ENCODE assay signal across 12 mouse cellular contexts in genomic region chr4:55775858-55776257, GRCm38 (mm10).
DNase-seq lines count a peak whose midpoint lies in the region.
"Had no signal": no experiment of that assay in that cellular context is flagged by ENCODE, and none has a peak within 500 bp of the region (broad histone marks: within the 10 kb centered on the region; RNA-seq: fewer than 3 reads in every experiment).

No protein-coding gene starts in this region.

- DNase-seq in adrenal gland, postnatal 10 days = peak; percentile 6
- no peak for DNase-seq in adrenal gland, adult 8-10 months
- peak; percentile 76 for DNase-seq in heart, adult 11 months
- DNase-seq in heart, adult 18-20 months = no peak
- DNase-seq in 3T3-L1 (ENCODE audit: low read depth, low spot score) = peak; percentile 38
- DNase-seq in retina, postnatal 1 day = no peak
- DNase-seq: B cell, adult 2 months; cerebellum, adult 18-20 months; cerebellum, adult 9-11 months; cerebellum, postnatal 25 days; gastrocnemius, postnatal 25 days; kidney, adult 2 months had no signal

Comparison
In these comparisons a context has a peak if more than half of its experiments do, and no peak if none do; other contexts are left out.
1. DNase-seq: peak in adrenal gland, postnatal 10 days (single experiment), heart, adult 11 months (single experiment) and 3T3-L1 (single experiment); none in adrenal gland, adult 8-10 months (single experiment), heart, adult 18-20 months (0 of 2) and retina, postnatal 1 day (single experiment).